Mouse (Mus musculus): ENCODE results near the gene Auts2.

Auts2 gene

DNA sequence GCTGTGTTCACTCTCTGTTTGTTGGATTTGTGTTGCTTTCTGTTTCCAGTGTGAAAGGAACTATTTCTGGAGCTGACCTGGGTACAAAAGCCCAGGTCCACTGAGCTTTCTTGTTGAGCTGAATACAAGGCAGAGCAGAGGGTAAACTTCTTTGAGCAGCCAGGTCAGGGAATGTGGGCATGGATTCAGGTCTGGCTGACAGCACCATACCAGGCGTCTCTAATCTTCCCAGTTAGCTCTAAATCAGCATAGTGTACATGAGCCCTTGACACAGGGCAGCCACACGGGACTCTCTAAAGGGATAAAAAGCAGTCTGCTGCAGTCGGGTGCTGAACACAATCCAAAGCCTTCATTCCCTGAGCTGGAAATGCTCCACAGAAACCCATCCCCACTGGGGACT lies 444.7 kb downstream of the Auts2 start:
- in situ Hi-C loops (cut with MseI, MboI) = no loop called here

DNA sequence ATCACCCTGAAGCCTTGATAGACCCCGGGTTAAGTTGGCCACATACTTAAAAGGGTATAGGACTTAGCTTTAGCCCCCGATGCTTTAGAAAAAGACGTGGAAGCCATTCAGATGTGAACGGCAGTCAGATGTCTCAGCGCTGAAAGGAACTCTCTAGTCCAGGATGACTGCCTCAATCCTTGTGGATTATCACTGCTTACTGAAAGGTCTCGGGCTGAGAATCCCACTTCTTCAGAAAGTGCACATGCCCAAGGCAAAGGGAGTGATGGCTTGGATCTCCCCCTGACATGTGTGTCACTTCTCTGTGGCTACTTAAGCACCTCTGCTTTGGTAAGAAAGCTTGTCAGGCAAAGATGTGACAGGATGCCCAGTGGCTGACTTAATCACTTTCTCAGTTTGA lies 450.4 kb downstream of the Auts2 start:
- in situ Hi-C loops (cut with MseI, MboI) = no loop called here

DNA sequence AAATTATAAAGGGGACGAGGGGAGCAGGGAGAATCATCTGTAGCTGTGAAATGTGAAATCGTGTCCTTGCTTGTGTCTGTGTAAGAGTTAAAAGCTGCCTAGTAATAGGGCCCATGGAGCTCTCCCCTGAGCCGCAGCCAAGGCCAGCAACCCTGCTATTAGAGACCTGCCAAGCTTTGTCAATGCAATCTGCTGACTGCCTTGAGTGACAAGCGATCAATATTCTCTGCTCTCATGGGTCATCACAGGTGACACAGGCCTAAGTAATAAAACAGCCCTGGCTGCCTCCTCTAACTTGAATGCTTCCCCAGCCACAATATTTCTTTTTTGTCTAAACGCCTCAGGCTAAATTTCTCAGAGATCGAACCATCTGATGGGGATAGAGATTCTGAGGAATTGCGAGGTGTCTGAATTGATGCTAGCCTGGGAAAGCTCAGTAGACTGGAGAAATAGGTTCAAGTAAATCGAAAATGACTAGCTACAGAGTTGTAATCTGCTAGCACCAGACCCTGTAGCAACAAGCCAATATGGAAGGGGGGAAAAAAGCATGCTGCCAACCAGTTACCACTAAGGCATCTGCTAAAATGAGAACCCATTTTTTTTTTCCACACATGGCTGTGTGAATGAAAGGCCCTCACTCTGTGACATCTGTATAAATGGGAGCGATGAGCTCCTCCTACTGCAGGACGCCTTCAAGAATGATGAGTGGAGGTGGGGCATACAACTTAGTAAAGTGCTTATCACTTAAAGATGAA lies 453.5 kb downstream of the Auts2 start:
- in situ Hi-C loops (cut with MseI, MboI) = no loop called here

DNA sequence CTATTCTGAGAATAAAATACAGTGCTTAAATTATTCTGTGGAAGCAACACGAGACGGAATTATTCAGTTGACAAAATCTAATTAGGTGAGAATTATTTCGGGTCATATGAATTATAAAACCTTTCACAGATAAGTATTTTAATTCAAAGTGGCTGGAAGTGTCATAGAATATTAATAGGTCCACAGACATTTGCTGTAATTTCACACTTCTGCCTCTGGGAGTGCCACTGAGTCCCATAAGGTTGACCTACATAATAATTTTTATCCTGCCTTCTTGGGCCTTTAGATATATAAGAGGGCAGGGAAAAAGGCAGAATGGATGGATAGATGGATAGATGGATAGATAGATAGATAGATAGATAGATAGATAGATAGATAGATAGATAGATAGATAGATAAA lies 454.6 kb downstream of the Auts2 start:
- in situ Hi-C loops (cut with MseI, MboI) = no loop called here

DNA sequence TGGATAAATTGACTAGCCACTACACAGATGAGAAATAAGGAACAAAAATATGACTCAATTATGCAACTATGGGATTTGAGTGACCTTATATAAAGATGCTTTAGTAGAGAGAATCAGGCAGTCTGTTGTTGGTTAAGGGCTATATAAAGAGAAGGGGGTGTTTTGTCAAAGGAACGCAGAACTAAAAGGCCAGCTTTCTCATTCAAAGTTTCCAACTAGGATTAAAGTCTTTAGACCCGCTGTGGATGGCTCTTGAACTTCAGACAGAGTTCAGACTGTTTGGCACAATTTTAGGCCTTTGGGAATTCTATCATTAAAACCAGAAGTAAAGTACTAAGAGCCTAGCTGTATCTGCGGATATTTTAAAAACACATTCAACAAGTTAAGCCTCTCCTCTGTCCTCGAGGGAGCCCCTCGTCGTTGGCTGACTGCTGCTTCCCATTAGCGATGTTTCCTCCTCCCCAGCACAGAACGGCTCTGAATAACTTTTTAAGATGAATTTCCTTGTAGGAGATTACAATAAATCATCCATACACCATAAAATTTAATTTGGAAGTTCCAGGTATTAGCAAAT lies 459.3 kb downstream of the Auts2 start:
- in situ Hi-C loops (cut with MseI, MboI) = no loop called here

DNA sequence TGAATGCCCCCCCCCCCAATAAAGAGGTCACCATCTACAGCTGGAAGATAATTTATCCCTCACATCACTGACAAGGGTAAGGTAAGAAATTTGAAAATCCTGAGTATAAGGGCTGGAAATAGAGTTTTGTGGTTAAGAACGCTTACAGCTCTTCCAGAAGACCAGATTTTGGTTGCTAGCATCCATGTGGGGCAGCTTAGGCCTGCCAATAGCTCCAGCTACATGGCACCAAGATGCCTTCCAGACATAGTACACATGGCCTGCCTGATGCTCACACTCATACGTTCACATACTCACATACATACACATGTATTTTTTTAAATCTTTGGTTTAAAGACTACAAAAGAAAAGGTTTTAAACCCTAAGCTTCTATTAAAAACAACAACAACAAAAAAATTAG lies 467.2 kb downstream of the Auts2 start:
- in situ Hi-C loops (cut with MseI, MboI) = no loop called here

DNA sequence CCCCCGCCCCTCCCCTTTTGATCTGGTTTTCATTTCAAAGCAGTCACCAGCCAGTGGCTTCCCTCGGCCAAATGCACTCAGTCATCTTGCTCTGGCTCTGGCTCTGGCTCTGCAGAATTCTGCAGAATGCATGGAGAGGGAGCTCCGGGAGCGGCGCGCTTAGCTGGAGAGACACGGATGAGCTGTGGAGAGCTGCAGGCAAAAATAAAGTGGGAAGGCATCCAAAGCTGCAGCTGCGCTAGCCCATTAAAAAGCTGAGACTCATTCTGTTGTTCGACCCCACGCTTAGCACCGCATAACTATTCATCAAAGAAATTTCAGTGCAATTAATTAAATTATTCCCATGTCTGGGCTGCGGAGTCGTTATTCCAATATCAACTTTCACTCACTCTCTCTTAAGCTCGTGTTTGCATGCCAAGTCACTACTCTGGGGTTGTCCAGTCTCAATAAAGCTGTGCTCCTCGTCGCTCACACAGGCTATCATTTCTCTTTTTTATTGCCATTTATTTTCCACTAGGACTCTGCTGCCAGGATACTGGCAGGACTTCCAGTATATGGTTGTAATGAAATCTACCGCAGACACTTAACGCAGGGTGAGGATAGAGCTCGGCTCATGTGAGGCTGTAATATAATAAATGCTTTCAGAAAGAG lies 468.3 kb downstream of the Auts2 start:
- in situ Hi-C loops (cut with MseI, MboI) = no loop called here

DNA sequence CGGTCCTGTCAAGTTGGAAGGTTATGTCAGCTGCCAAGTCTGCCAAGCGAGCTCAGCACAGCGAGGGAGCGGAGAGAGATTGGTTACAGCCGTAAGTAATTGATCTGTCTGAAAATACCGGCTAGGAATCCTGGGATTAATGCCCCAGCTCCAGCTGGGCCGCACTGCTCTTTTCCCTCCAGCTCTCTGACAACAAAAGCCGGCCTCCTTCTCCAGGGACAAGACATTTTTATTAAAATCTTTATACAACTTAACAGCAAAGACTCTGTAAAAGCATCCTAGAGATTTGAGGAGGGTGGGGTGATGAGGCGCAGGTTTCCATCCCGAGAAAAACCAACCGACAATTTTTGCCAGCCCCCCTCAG lies 468.8 kb downstream of the Auts2 start:
- in situ Hi-C loops (cut with MseI, MboI) = no loop called here

DNA sequence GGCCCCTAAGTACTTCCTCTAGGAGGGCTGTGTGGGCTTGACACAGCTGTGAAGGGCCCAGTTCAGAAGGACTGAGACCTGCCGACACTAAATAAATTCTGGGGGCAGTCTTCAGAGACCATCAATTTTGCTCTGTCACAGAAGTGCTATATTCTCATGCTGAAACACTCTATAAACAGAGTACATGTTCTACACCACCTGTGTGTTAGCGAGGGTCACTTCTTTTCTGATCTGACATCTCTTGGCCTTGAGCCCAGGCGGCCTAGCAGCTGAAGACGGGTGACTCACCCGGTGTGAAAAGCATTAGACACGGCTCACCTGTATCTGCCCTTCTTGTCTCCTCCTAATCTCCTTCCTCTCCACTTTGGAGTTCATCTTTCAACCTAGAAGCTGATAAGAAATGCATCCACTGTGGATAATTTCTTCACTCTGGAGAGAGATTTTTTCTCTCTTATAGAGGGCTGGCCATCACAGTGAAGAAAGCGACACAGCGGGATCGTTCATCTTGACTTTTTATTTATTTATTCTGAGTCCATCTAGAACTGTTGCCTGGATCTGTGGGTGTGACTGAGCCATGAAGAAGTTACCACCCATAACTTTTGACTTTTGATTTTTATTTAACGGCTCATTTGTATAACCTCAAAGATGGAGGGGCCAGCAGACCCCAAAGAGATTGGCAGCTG lies 469.3 kb downstream of the Auts2 start:
- in situ Hi-C loops (cut with MseI, MboI) = no loop called here

DNA sequence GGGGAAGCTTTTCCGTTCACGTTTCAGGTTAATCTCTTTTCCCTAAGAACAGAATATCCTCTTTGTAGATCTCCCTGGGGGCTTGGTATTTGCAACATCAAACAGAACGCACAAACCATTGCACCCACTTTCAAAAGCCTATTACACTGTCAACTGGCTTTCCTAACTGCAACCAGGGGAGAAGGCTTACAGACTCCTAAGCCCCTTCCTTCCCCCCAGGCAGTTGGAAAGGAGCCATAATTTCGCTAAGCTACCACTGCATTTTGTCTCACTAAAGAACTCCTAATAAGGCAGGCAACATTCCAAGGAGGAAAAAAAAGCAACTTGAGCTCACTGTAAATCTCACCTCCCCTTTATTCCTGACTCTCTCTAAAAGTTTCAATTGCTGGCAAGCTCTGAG lies 470.8 kb downstream of the Auts2 start:
- in situ Hi-C loops (cut with MseI, MboI) = no loop called here

DNA sequence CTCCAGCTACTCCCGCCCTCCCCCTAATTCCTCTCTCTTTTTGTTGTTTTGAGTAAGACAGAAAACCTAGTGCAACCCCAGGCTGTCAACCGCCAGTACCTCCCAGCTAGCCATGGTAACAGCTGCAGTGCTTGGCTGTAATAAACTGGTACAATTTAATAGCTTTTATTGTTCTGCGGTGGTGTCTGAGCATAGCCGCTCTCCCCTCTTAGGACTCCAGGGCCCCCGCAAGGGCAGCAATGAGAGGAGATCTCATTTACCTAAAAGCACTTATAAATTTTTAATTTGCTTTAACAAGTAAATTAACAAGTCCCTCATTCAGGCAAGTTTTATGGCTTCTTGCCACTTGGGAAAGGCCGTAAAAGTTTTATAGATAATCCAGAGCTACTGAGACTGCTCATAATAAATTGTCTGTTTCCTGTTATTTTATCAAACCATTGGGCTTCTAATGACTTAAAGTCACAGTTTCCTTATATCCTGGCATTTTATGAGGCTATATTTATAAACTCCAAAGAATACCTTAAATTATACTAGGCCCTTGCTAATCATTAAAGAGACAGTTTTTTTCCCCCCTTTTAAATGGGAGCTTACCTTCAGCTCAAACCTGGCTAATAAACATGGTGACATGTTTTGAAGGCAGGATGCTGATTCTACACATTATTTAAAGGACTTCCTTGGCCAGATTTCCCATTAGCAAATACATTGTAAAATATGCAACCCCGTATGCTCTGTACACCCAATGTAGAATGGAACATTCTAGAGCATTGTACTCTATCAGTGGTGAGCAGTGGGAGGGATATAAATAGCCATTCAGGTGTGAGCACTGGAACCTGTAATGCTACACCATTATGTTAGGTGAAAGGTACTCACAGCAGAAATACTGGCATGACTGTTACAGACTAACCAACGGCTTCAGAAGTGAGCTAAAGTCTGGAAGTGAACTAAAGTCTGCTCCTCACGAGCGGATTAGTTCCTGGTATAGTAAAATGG lies 475.1 kb downstream of the Auts2 start:
- in situ Hi-C loops (cut with MseI, MboI) = no loop called here

DNA sequence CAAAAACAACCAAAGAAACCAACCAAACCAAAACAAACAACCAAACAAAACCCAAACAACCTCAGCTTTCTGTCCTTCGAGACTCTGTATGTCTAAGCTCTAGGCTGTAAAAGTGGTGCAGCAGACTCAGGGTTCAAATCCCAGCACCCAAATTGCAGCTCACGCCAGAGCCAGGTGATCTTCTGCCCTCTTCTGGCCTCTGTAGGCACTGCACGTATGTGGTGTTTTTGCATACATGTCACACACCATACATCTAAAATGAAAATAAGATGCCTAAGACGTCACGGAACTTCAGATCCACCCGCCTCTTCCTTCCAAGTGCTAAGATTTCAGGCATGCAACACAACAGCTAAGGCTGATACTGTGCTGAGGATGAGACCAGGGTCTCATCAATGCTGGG lies 483.0 kb downstream of the Auts2 start:
- in situ Hi-C loops (cut with MseI, MboI) = no loop called here

DNA sequence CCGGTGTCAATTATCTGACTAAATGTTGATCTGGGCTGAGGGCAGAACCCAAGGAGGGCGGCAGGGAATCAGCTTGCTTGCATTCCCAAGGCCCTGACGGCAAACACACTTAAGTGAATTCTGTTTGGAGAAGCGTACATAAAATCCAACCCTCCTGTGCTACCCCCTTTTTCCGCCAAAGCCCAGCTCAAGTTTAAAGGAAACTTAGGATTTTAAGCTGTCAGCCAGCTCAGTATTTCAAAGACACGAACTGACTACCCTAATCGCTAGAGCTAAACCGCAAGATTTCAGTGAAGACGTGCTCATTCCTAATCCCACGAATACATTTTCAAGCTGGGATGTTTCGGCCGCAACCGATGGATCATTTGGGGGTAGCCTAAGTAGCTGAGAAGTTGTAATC lies 490.5 kb downstream of the Auts2 start:
- in situ Hi-C loops (cut with MseI, MboI) = no loop called here

DNA sequence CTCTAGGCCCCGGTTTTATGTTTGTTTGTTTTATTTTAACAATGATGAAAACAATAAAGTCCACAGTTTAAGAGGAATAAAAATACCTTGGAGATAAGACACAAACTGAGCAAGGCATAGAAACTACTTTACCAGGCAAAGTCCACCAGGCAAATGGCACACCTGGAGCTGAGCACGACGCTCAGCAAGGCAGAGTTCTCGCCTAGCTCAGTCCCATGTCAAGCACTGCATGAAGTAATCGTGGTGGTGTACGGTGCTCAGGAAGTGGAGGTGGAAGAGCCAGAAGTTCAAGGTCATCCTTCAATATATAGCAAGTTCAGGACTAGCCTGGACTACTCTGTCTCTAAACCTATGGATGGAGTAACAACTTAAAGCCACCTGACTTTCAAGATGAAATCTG lies 503.6 kb downstream of the Auts2 start:
- in situ Hi-C loops (cut with MseI, MboI) = no loop called here

DNA sequence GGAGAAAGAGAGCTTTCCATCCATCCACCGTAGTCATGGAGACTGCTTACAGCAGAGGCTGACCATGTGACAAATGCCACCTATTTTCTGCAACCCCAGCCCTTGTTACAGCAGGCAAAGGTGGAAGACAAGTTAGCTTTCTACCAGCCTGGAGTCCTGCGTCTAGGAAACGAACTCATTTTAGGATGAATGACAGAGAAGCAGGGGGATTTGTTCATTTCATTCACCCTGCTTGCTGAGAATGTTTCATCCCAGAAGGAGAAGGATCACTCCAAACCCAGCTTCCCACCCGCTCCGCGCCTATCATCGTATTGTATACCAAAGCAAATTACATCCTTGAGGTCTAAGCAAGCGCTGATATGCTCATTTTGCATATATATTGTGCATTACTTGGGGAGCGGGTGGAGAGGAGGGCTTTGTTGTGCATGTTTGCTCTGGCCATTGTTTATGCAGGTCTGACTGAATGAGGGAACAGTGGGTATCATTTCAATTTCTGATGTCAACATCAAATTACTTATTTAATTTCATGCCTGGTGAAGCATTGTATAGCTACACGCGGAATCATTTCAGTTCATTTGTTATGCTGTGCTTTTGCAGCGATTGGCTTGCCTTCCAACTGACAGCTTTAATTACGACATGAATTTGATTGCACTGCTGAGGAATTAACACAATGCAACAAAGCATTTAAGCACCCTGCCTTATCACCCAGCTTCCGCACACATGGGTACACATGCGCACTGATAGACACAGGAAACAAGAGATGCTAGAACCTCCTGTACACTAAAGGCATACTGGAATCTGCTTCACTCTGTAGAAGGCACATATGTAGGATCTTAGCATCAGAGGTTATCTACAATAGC lies 509.4 kb downstream of the Auts2 start:
- in situ Hi-C loops (cut with MseI, MboI) = no loop called here

DNA sequence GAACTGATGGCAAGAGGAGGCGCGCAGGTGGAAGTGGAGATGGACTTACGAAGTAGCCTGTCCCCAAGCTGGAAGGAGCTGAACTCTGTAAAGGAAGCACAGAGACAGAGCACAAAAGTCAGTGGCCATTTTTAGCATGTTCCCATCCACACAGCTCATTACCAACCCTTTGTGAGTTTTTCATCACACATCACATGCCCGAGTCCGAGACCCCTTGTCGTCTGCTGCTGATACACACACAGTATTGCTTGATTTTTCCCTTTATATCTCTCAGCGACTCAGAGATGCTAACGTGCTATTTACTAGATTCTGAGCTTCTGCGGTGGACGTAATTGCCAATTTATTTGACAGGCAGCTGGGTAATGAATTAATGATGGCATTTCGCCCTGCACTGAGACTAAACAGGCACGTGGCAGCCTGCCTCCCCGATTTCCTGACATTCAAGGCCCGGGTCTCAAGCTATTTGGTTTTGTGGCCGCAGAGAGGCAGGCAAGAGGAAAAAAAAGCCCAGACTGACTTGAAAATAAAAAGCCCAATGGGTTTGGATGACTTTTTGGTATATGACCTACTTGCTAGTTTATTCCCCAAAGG lies 512.1 kb downstream of the Auts2 start:
- in situ Hi-C loops (cut with MseI, MboI) = no loop called here

DNA sequence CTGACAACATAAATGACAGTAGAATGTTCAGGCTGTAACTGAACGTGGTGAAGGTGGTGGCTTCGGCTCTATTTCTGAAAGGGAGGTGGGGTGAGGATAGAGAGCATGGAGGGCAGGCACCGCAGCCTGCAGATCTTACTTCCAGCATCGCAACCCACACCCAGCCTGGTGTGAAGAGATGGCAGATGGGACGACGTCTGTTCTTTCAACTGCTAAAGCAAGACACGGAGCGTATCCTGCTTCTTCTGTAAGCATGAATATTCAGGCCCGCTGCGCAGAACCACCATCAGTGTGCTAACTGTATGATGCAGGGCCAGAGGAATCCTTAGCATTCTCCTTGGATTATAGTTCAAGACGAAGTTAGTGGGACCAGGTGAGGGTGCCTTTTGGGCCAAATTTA lies 513.5 kb downstream of the Auts2 start:
- in situ Hi-C loops (cut with MseI, MboI) = no loop called here

DNA sequence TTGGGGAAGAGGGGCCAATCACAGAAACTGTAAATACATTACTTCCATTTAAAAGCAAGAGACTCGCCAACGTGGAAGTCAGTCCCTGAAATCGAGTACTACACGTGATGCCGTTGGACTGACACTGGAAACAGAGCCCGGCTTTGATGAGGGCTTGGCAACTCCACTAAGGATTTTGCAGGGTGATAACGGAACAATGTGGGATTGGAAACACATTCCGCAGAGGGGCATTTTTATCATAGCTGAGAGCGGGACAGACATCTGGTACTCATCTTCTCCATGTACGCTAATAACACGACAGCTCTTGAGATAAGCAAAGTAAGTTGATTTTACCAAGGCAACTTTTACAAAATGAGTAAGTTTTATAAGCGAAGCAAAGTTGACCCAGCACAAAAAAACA lies 514.1 kb downstream of the Auts2 start:
- in situ Hi-C loops (cut with MseI, MboI) = no loop called here

DNA sequence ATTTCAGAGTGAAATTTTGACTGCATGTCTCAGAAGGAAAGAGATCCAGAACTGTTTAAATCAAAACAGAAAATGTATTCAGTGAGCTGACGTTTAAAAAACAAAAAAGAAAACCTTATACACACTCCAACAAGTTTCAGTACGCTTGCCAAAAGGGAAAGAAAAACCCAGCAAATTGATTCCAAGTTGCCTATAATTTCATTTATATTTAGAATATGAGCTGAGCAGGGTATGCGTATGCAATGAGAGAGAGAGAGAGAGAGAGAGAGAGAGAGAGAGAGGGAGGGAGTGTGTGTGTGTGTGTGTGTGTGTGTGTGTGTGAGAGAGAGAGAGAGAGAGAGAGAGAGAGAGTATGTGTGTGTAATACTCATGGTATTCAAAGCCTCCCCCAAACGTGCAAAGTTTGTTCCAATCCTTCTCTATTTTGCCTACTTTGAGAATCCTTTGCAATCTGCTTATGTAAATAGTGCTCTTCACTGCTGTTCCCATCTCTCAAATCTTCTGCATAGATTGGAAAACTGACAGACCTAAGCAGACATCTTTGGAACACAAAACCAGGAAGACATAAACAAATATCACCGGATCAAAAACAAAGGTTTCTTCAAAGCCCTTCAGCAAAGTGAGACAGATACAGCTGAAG lies 515.2 kb downstream of the Auts2 start:
- in situ Hi-C loops (cut with MseI, MboI) = no loop called here

DNA sequence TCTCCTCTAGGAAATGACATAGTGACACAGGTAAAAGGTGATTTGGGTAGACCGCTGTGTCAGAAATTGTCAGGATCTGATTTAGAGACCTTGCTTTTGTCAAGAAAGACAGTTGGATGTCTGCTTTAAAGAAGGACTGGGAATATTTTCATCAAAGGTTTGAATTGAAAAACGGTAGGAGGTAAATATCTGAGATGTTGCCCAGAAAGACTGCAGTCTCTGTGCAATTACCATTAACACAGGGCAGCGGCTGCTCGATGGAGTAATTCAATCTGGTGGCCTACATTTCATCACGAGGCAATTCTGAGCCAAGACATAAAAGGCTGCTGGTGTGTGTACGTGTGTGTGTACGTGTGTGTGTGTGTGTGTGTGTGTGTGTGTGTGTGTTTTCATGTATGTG lies 529.8 kb downstream of the Auts2 start:
- in situ Hi-C loops (cut with MseI, MboI) = no loop called here
